Mouse (Mus musculus): Measurements from ENCODE around the gene Sp2. TPM values are rescaled to one million over a fixed set of nuclear protein-coding genes. Genes with fewer than 3 reads are reported as not detected.

The Sp2 gene
- polyA plus RNA-seq, 1 experiment from 2014 or later = 5.8 TPM

- WGBS = 59% methylated on average over 15 of the region's 15 CpGs
- H3K4me1 ChIP-seq (replicated peaks; ENCODE audit: control insufficient read depth, insufficient read depth) = peaks cover 2% of the 10 kb centered on the region; the same call in 1 of the 2 replicates
Measured at GRCm38 (mm10) chr11:96981461-96981860, 1.3 kb downstream of the Sp2 start.

DNA sequence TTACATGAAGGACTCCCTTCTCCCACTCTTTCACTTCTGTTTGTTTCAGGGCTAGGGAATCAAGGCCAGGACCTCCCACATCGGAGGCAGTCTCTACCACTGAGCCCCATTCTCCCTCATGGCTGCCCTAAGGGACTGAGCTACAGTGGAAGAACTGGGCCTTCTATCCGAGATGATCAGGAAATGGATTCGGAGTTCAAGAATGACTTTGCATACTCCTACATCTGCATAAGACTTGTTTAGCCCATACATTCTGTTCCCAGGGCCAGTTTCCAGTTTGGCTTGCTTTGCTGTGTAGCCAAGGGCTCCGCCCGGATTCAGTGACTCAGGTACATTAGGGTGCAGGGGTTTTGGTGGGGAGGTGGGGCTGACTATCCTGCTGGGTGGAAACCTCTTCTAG lies 2.7 kb downstream of the Sp2 start:
- Histone ChIP-seq H3K4me3 (ENCODE audit: low read depth, low read length) (no peak overlapping the region), H3K4me2 (replicated peaks; ENCODE audit: low read depth) (no peak overlapping the region), H3K27ac (replicated peaks) (peak overlapping the region; percentile 65), H3K27me3 (ENCODE audit: control insufficient read depth, insufficient read depth, low read length) (no peaks in the 10 kb centered on the region), H3K9me3 (ENCODE audit: control insufficient read depth, low read length) (no peaks in the 10 kb centered on the region), H3K9ac (ENCODE audit: low read length) (no peak overlapping the region), H3K4me1 (replicated peaks; ENCODE audit: control insufficient read depth, insufficient read depth) (peaks cover 8% of the 10 kb centered on the region), H3K36me3 (ENCODE audit: control insufficient read depth, insufficient read depth, low read length) (no peaks in the 10 kb centered on the region)
- WGBS = 52% methylated on average over 5 of the region's 5 CpGs
- TF ChIP-seq EP300 (optimal IDR thresholded peaks at IDR 0.05) (peak; percentile 58), CTCF (IDR thresholded peaks at IDR 0.05; ENCODE audit: low read depth) (no peak)
- no peak for ATAC-seq (ENCODE audit: low FRiP score, low TSS enrichment)
- no peak for DNase-seq (ENCODE audit: low spot score)

More at GRCm38 (mm10) chr11:96981461-96981860, 1.3 kb downstream of the Sp2 start:
- Histone ChIP-seq H3K9me3 (ENCODE audit: control insufficient read depth, low read length) (no peaks in the 10 kb centered on the region), H3K9ac (ENCODE audit: low read length) (no peak overlapping the region), H3K27me3 (ENCODE audit: control insufficient read depth, insufficient read depth, low read length) (no peaks in the 10 kb centered on the region), H3K36me3 (ENCODE audit: control insufficient read depth, insufficient read depth, low read length) (no peaks in the 10 kb centered on the region), H3K4me3 (ENCODE audit: low read depth, low read length) (no peak overlapping the region), H3K4me2 (replicated peaks; ENCODE audit: low read depth) (no peak overlapping the region), H3K27ac (replicated peaks) (no peak overlapping the region)
- no peak for ATAC-seq (ENCODE audit: low FRiP score, low TSS enrichment)
- TF ChIP-seq CTCF (IDR thresholded peaks at IDR 0.05; ENCODE audit: low read depth) = no peak
- no peak for DNase-seq (ENCODE audit: low spot score)

DNA sequence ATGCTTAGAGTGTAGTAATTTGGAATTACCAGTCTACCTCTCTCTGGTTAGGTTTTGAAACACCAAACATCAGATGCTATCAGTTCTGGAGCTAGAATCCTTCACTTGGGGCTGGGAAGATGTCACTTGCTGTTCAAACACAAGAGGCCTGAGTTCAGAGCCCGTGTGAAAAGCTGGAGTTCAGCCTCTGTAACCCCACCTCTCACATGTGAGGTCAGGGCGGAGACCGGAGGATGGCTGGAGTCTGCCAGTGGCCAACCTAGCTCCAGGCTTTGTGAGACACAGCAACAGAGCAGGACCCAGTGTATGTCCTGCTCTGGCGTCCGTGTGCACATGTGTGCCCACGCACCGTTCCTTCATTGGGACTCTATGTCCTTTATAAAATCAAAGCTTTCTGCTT lies 3.4 kb downstream of the Sp2 start:
- no peak overlapping the region for H3K4me3 ChIP-seq (ENCODE audit: low read depth, low read length)
- H3K4me1 ChIP-seq (replicated peaks; ENCODE audit: control insufficient read depth, insufficient read depth) = peaks cover 8% of the 10 kb centered on the region
- WGBS = 68% methylated on average over 7 of the region's 7 CpGs
- H3K27ac ChIP-seq (replicated peaks) = peak overlapping the region; percentile 65
- H3K4me2 ChIP-seq (replicated peaks; ENCODE audit: low read depth) = no peak overlapping the region
- ATAC-seq (ENCODE audit: low FRiP score, low TSS enrichment) = no peak
- no peaks in the 10 kb centered on the region for H3K9me3 ChIP-seq (ENCODE audit: control insufficient read depth, low read length)
- no peaks in the 10 kb centered on the region for H3K36me3 ChIP-seq (ENCODE audit: control insufficient read depth, insufficient read depth, low read length)
- H3K27me3 ChIP-seq (ENCODE audit: control insufficient read depth, insufficient read depth, low read length) = no peaks in the 10 kb centered on the region
- TF ChIP-seq CTCF (IDR thresholded peaks at IDR 0.05; ENCODE audit: low read depth) (no peak), EP300 (optimal IDR thresholded peaks at IDR 0.05) (no peak)
- DNase-seq (ENCODE audit: low spot score) = no peak
- no peak overlapping the region for H3K9ac ChIP-seq (ENCODE audit: low read length)

- TF ChIP-seq CTCF (IDR thresholded peaks at IDR 0.05; ENCODE audit: low read depth) = no peak
- TF ChIP-seq EP300 (optimal IDR thresholded peaks at IDR 0.05) = no peak
- Histone ChIP-seq H3K9me3 (ENCODE audit: control insufficient read depth, low read length) (no peaks in the 10 kb centered on the region), H3K36me3 (ENCODE audit: control insufficient read depth, insufficient read depth, low read length) (no peaks in the 10 kb centered on the region), H3K27ac (replicated peaks) (peak overlapping the region; percentile 81), H3K4me1 (replicated peaks; ENCODE audit: control insufficient read depth, insufficient read depth) (peaks cover 8% of the 10 kb centered on the region), H3K27me3 (ENCODE audit: control insufficient read depth, insufficient read depth, low read length) (no peaks in the 10 kb centered on the region), H3K4me2 (replicated peaks; ENCODE audit: low read depth) (peak overlapping the region; percentile 64), H3K9ac (ENCODE audit: low read length) (peak overlapping the region; percentile 64), H3K4me3 (ENCODE audit: low read depth, low read length) (peak overlapping the region; percentile 54)
- 25% methylated on average over 17 of the region's 17 CpGs for WGBS
- no peak for ATAC-seq (ENCODE audit: low FRiP score, low TSS enrichment)
- DNase-seq (ENCODE audit: low spot score) = no peak
Measured at GRCm38 (mm10) chr11:96978401-96979246, 4.1 kb downstream of the Sp2 start.

DNA sequence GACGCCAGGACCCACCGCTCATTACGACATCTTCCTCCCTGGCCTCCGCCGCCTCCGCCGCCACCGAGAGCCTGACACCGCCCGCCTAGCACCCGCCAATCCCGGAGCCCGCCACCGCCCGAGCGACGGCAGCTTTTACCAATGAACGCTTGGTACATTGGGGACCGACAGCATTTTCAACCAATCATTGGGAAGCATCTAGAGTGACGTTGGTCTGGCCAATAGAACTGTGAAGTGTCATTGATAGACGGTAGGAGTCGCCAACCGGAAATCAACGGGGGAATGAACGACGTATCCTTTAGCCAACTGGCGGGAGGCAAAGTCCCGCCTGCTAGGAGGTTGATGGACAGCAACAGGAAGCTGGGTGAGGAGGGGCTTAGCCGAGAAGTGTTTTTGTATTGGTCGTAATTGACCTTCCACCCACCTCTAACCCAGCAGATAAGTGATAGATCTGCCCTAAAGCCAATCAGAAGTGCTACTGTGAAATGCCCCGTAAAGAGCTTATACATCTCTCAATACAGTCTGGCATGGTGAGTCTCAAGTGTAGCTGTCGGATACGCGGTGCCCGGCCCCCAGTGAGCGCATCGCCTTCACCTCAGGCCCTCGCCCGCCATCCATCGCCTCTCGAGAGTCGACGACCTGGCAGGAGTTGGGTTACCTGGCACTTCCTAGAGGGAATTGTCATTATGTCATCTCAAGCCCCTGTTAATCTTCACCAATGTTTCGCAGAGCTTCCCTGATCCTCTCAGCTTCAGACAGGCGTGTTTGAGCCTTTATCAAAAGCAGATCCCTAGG lies 5.0 kb downstream of the Sp2 start:
- peak overlapping the region; percentile 84 for H3K4me3 ChIP-seq (ENCODE audit: low read depth, low read length)
- no peaks in the 10 kb centered on the region for H3K27me3 ChIP-seq (ENCODE audit: control insufficient read depth, insufficient read depth, low read length)
- H3K9me3 ChIP-seq (ENCODE audit: control insufficient read depth, low read length) = no peaks in the 10 kb centered on the region
- TF ChIP-seq EP300 (optimal IDR thresholded peaks at IDR 0.05) (peak; percentile 99), CTCF (IDR thresholded peaks at IDR 0.05; ENCODE audit: low read depth) (no peak; the same call in 1 of the 2 replicates)
- ATAC-seq (ENCODE audit: low FRiP score, low TSS enrichment) (peak; percentile 95), DNase-seq (ENCODE audit: low spot score) (peak; percentile 98)
- no peaks in the 10 kb centered on the region for H3K36me3 ChIP-seq (ENCODE audit: control insufficient read depth, insufficient read depth, low read length)
- under 1% methylated on average over 45 of the region's 45 CpGs for WGBS
- H3K4me2 ChIP-seq (replicated peaks; ENCODE audit: low read depth) = peak overlapping the region; percentile 68
- H3K27ac ChIP-seq (replicated peaks) = peak overlapping the region; percentile 95
- H3K4me1 ChIP-seq (replicated peaks; ENCODE audit: control insufficient read depth, insufficient read depth) = peaks cover 10% of the 10 kb centered on the region
- H3K9ac ChIP-seq (ENCODE audit: low read length) = peak overlapping the region; percentile 97

Data from stomach, postnatal 0 days (tissue).